Mouse (Mus musculus): ENCODE data around the gene Supt3.

Supt3 gene

GRCm38 (mm10) chr17:44776738-44777270, at the start of gene Supt3:
Supt3 (plus strand) TSS chr17:44777152.
- peak; percentile 94 for DNase-seq

GRCm38 (mm10) chr17:44727675-44728074, 49.3 kb upstream of the Supt3 start:
- no peak for DNase-seq

GRCm38 (mm10) chr17:44728464-44728863, 48.5 kb upstream of the Supt3 start:
- no peak for DNase-seq

- DNase-seq = no peak
Measured at GRCm38 (mm10) chr17:44733544-44734310, 43.2 kb upstream of the Supt3 start.

- DNase-seq = peak; percentile 11
Measured at GRCm38 (mm10) chr17:44734501-44735222, 42.3 kb upstream of the Supt3 start.

- DNase-seq = peak; percentile 23
Measured at GRCm38 (mm10) chr17:44735223-44735990, 41.5 kb upstream of the Supt3 start.

GRCm38 (mm10) chr17:44735991-44736561, 40.9 kb upstream of the Supt3 start:
- peak; percentile 48 for DNase-seq

- no peak for DNase-seq
Measured at GRCm38 (mm10) chr17:44737275-44738120, 39.5 kb upstream of the Supt3 start.

- no peak for DNase-seq
Measured at GRCm38 (mm10) chr17:44738121-44738637, 38.8 kb upstream of the Supt3 start.

GRCm38 (mm10) chr17:44742246-44742645, 34.7 kb upstream of the Supt3 start:
- DNase-seq = no peak

- DNase-seq = no peak
Measured at GRCm38 (mm10) chr17:44743780-44744179, 33.2 kb upstream of the Supt3 start.

GRCm38 (mm10) chr17:44745378-44745777, 31.6 kb upstream of the Supt3 start:
- DNase-seq = no peak

- no peak for DNase-seq
Measured at GRCm38 (mm10) chr17:44766318-44766717, 10.6 kb upstream of the Supt3 start.

- no peak for DNase-seq
Measured at GRCm38 (mm10) chr17:44766975-44767374, 10.0 kb upstream of the Supt3 start.

- DNase-seq = no peak
Measured at GRCm38 (mm10) chr17:44767375-44767774, 9.6 kb upstream of the Supt3 start.

- DNase-seq = no peak
Measured at GRCm38 (mm10) chr17:44768522-44768921, 8.4 kb upstream of the Supt3 start.

- DNase-seq = no peak
Measured at GRCm38 (mm10) chr17:44770871-44771270, 6.1 kb upstream of the Supt3 start.

GRCm38 (mm10) chr17:44772576-44772975, 4.4 kb upstream of the Supt3 start:
- DNase-seq = no peak

GRCm38 (mm10) chr17:44777337-44777804, 419 bp downstream of the Supt3 start:
- peak; percentile 60 for DNase-seq

GRCm38 (mm10) chr17:44778141-44778540, 1.2 kb downstream of the Supt3 start:
- no peak for DNase-seq

GRCm38 (mm10) chr17:44780353-44780752, 3.4 kb downstream of the Supt3 start:
- no peak for DNase-seq
